ENCODE assay signal across 11 mouse cellular contexts in the genomic region with DNA sequence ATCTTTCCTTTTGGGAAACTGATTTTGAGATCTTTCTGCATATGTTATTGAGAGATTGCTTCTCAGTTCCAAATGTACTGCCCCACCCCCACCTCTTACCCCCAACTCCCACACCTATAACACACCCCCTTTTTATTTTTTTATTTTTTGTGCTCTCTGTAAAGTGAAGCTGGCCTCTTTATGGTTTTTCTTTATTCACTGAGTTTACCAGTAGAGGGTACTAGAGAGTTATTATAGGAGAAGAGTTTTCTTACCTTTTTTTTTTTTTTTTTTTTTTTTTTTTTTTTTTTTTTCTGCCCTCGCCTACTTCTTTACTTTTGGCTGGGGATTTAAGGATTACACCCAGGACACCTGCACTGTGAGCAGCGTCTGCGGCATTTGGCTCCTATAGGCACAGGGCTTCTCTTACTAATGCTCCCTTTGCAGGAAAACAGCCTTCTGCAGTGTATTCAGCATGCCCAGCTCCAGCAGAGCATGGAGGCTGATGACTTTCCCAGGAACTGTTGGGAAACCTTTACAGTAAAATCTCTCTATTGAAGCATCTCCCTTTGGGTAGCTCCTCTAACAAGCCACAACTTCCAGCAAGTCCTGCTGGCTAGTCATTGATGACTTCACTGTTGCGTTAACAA.
DNase-seq lines count a peak whose midpoint lies in the region; ATAC-seq and TF ChIP-seq lines count a peak whose summit lies in the region.
"Had no signal": no experiment of that assay in that cellular context is flagged by ENCODE, and none has a peak within 500 bp of the region (broad histone marks: within the 10 kb centered on the region; RNA-seq: fewer than 3 reads in every experiment).

No protein-coding gene starts in this region.

- H3K4me3 ChIP-seq in kidney, postnatal 0 days (replicated peaks; ENCODE audit: low read depth, low read length) = no peak overlapping the region
- H3K4me3 ChIP-seq: forebrain, embryonic 12.5 days had no signal

- H3K4me2 ChIP-seq in kidney, postnatal 0 days (ENCODE audit: low read length) = no peak overlapping the region
- H3K4me2 ChIP-seq: forebrain, embryonic 12.5 days had no signal

- ATAC-seq in kidney, postnatal 0 days (replicated peaks; ENCODE audit: low FRiP score, low read depth) = no peak
- ATAC-seq: hindbrain, embryonic 16.5 days had no signal

- H3K9me3 ChIP-seq in kidney, postnatal 0 days (replicated peaks; ENCODE audit: low read length) = no peaks in the 10 kb centered on the region
- H3K9me3 ChIP-seq: forebrain, embryonic 12.5 days had no signal

- no peaks in the 10 kb centered on the region for H3K36me3 ChIP-seq in kidney, postnatal 0 days (ENCODE audit: insufficient read depth, low read length)
- H3K36me3 ChIP-seq: forebrain, embryonic 12.5 days had no signal

- H3K9ac ChIP-seq in kidney, postnatal 0 days (ENCODE audit: low read depth, low read length) = no peak overlapping the region
- H3K9ac ChIP-seq: forebrain, embryonic 12.5 days had no signal

- 33% methylated on average over 4 of the region's 4 CpGs for WGBS in kidney, postnatal 0 days

- no peaks in the 10 kb centered on the region for H3K27me3 ChIP-seq in kidney, postnatal 0 days (ENCODE audit: insufficient read depth, low read length)
- H3K27me3 ChIP-seq: forebrain, embryonic 12.5 days had no signal

- peak; percentile 31 for DNase-seq in cerebellum, adult 9-10 months
- DNase-seq in cerebellum, adult 11-12 months = no peak
- DNase-seq in kidney, postnatal 0 days (ENCODE audit: low spot score) = peak; percentile 79
- no peak for DNase-seq in kidney, adult 8-10 months
- peak; percentile 8 for DNase-seq in right cerebral cortex, postnatal 14 days
- DNase-seq in right cerebral cortex, postnatal 10 days (ENCODE audit: low spot score in 2 of 2) = no peak
- no peak for DNase-seq in spleen, adult 12 weeks (ENCODE audit: low spot score)
- DNase-seq in adrenal gland, postnatal 10 days = no peak
- DNase-seq: B cell, adult 2 months had no signal

- TF ChIP-seq CTCF in kidney, postnatal 0 days (IDR thresholded peaks at IDR 0.05; ENCODE audit: low read depth) = peak; percentile 61

- no peaks in the 10 kb centered on the region for H3K4me1 ChIP-seq in kidney, postnatal 0 days (replicated peaks; ENCODE audit: insufficient read depth, low read length)
- H3K4me1 ChIP-seq: forebrain, embryonic 12.5 days had no signal

- no peak overlapping the region for H3K27ac ChIP-seq in kidney, postnatal 0 days
- H3K27ac ChIP-seq: forebrain, embryonic 12.5 days had no signal

Comparison
In these comparisons a context has a peak if more than half of its experiments do, and no peak if none do; other contexts are left out.
1. DNase-seq: peak in cerebellum, adult 9-10 months (single experiment), kidney, postnatal 0 days (single experiment) and right cerebral cortex, postnatal 14 days (single experiment); none in cerebellum, adult 11-12 months (single experiment), kidney, adult 8-10 months (0 of 2), right cerebral cortex, postnatal 10 days (0 of 2), spleen, adult 12 weeks (single experiment) and adrenal gland, postnatal 10 days (single experiment).